Mouse (Mus musculus): Measurements from ENCODE around the gene Phactr2. TPM values are rescaled to one million over a fixed set of nuclear protein-coding genes. Genes with fewer than 3 reads are reported as not detected.

The Phactr2 gene
- polyA plus RNA-seq, 1 experiment from 2014 or later = 6.7 TPM

DNA sequence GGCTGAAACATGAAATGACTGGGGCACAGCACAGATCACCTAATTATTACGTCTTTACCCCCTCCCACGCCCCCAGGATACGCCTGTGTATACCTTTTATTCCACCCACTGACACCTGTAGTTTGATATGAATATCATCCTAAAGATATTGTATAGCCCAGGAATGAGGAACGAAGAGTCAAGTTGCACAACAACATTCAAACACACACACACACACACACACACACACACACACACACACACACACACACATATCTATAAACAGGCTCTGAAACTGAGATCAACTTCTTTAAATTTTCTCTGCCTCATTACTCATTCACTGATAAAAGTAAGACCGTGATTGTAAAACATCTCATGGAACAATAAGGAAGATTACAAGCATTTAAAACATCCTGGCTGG, 197.9 kb downstream of the Phactr2 start:
- 83% methylated on average over 5 of the region's 5 CpGs for WGBS
- no peak overlapping the region for H3K9ac ChIP-seq (ENCODE audit: low read depth, low read length)
- no peak overlapping the region for H3K4me2 ChIP-seq (ENCODE audit: low read length)
- no peaks in the 10 kb centered on the region for H3K9me3 ChIP-seq (ENCODE audit: control insufficient read depth, low read length)
- H3K4me1 ChIP-seq (ENCODE audit: control insufficient read depth, insufficient read depth, low read depth, low read length) = no peaks in the 10 kb centered on the region
- H3K27ac ChIP-seq (ENCODE audit: low read depth, low read length) = no peak overlapping the region
- ATAC-seq = no peak
- H3K27me3 ChIP-seq (replicated peaks; ENCODE audit: control insufficient read depth, insufficient read depth, low read length) = no peaks in the 10 kb centered on the region
- H3K36me3 ChIP-seq (ENCODE audit: control insufficient read depth, insufficient read depth, low read length) = no peaks in the 10 kb centered on the region
- H3K4me3 ChIP-seq (ENCODE audit: low read length) = no peak overlapping the region

GRCm38 (mm10) chr10:13275152-13275551, 199.1 kb downstream of the Phactr2 start:
- Histone ChIP-seq H3K27me3 (replicated peaks; ENCODE audit: control insufficient read depth, insufficient read depth, low read length) (no peaks in the 10 kb centered on the region), H3K9me3 (ENCODE audit: control insufficient read depth, low read length) (no peaks in the 10 kb centered on the region), H3K4me1 (ENCODE audit: control insufficient read depth, insufficient read depth, low read depth, low read length) (no peaks in the 10 kb centered on the region), H3K4me3 (ENCODE audit: low read length) (no peak overlapping the region), H3K27ac (ENCODE audit: low read depth, low read length) (no peak overlapping the region), H3K36me3 (ENCODE audit: control insufficient read depth, insufficient read depth, low read length) (no peaks in the 10 kb centered on the region), H3K9ac (ENCODE audit: low read depth, low read length) (no peak overlapping the region), H3K4me2 (ENCODE audit: low read length) (no peak overlapping the region)
- no peak for ATAC-seq
- WGBS = 91% methylated on average over 6 of the region's 6 CpGs

DNA sequence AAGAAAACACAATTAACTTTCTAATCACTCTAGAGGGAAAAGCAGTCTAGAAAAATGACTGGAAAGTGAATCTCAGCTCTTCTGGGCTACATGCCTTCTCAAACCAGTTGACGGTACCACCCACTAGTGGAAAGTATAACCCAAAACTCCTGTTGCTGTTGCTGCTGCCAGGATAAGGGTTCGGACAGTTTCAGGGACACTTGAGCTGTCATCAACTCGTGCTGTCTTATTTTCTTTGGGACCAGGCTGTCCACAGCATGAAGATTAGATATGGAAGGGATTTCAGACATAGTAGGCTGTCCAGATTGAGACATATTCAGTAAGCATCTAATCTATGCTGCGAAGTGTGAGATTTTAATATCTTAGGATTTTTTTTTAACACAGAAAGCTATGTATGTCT, 199.5 kb downstream of the Phactr2 start:
- WGBS = 90% methylated on average over 4 of the region's 4 CpGs
- Histone ChIP-seq H3K27me3 (replicated peaks; ENCODE audit: control insufficient read depth, insufficient read depth, low read length) (no peaks in the 10 kb centered on the region), H3K4me3 (ENCODE audit: low read length) (no peak overlapping the region), H3K9ac (ENCODE audit: low read depth, low read length) (no peak overlapping the region), H3K4me2 (ENCODE audit: low read length) (no peak overlapping the region), H3K4me1 (ENCODE audit: control insufficient read depth, insufficient read depth, low read depth, low read length) (no peaks in the 10 kb centered on the region), H3K27ac (ENCODE audit: low read depth, low read length) (no peak overlapping the region), H3K9me3 (ENCODE audit: control insufficient read depth, low read length) (no peaks in the 10 kb centered on the region), H3K36me3 (ENCODE audit: control insufficient read depth, insufficient read depth, low read length) (no peaks in the 10 kb centered on the region)
- no peak for ATAC-seq

GRCm38 (mm10) chr10:13273756-13274155, 200.5 kb downstream of the Phactr2 start:
- Histone ChIP-seq H3K36me3 (ENCODE audit: control insufficient read depth, insufficient read depth, low read length) (no peaks in the 10 kb centered on the region), H3K9me3 (ENCODE audit: control insufficient read depth, low read length) (no peaks in the 10 kb centered on the region), H3K4me2 (ENCODE audit: low read length) (no peak overlapping the region), H3K4me1 (ENCODE audit: control insufficient read depth, insufficient read depth, low read depth, low read length) (no peaks in the 10 kb centered on the region), H3K4me3 (ENCODE audit: low read length) (no peak overlapping the region), H3K9ac (ENCODE audit: low read depth, low read length) (no peak overlapping the region), H3K27ac (ENCODE audit: low read depth, low read length) (no peak overlapping the region), H3K27me3 (replicated peaks; ENCODE audit: control insufficient read depth, insufficient read depth, low read length) (no peaks in the 10 kb centered on the region)
- 83% methylated on average over 1 of the region's 1 CpGs for WGBS
- no peak for ATAC-seq

DNA sequence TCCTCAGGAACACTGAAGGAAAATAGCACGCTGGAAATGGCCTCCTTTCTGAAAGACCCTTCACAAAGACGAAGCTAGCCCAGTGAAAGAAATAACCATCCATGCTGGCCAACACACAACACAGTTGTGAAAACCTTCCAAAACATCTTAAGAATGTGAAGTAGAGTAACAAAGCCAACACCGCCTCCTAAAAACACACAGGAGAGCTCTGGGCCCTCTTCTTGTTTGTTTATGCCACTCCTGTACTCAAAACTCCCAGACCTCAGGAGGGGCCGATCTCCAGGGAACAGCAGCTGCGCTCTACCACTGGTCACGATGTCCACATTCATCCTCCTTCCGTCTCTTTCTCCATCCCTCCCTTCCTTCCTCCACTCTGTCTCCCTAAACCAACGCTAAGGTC, 202.5 kb downstream of the Phactr2 start:
- WGBS = 92% methylated on average over 8 of the region's 8 CpGs
- no peak overlapping the region for H3K9ac ChIP-seq (ENCODE audit: low read depth, low read length)
- no peaks in the 10 kb centered on the region for H3K4me1 ChIP-seq (ENCODE audit: control insufficient read depth, insufficient read depth, low read depth, low read length)
- no peak for ATAC-seq
- no peak overlapping the region for H3K4me2 ChIP-seq (ENCODE audit: low read length)
- H3K4me3 ChIP-seq (ENCODE audit: low read length) = no peak overlapping the region
- H3K27me3 ChIP-seq (replicated peaks; ENCODE audit: control insufficient read depth, insufficient read depth, low read length) = no peaks in the 10 kb centered on the region
- no peak overlapping the region for H3K27ac ChIP-seq (ENCODE audit: low read depth, low read length)
- no peaks in the 10 kb centered on the region for H3K9me3 ChIP-seq (ENCODE audit: control insufficient read depth, low read length)
- H3K36me3 ChIP-seq (ENCODE audit: control insufficient read depth, insufficient read depth, low read length) = no peaks in the 10 kb centered on the region

DNA sequence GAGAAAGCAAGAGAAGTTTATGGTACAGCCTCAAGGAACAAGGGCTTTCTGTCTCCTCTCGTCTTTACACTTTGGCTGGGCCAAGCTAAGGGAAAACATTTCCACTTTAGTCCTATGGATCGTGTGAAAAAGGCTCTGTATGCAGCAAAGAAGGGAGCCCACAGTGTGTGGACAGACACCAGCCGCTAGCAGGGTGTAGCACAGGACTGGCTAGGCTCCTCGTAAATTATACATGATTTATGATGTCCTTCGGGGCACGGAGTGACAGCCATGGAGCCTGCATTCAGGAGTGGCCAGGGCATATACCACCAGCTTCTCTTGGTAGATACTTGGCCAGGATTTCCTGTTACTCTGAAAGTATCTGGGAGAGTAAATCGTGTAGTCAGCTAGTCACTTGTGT, 203.1 kb downstream of the Phactr2 start:
- H3K4me2 ChIP-seq (ENCODE audit: low read length) = no peak overlapping the region
- H3K27ac ChIP-seq (ENCODE audit: low read depth, low read length) = no peak overlapping the region
- H3K27me3 ChIP-seq (replicated peaks; ENCODE audit: control insufficient read depth, insufficient read depth, low read length) = no peaks in the 10 kb centered on the region
- no peaks in the 10 kb centered on the region for H3K36me3 ChIP-seq (ENCODE audit: control insufficient read depth, insufficient read depth, low read length)
- no peak for ATAC-seq
- WGBS = 78% methylated on average over 7 of the region's 7 CpGs
- no peaks in the 10 kb centered on the region for H3K9me3 ChIP-seq (ENCODE audit: control insufficient read depth, low read length)
- H3K9ac ChIP-seq (ENCODE audit: low read depth, low read length) = no peak overlapping the region
- no peak overlapping the region for H3K4me3 ChIP-seq (ENCODE audit: low read length)
- H3K4me1 ChIP-seq (ENCODE audit: control insufficient read depth, insufficient read depth, low read depth, low read length) = no peaks in the 10 kb centered on the region

DNA sequence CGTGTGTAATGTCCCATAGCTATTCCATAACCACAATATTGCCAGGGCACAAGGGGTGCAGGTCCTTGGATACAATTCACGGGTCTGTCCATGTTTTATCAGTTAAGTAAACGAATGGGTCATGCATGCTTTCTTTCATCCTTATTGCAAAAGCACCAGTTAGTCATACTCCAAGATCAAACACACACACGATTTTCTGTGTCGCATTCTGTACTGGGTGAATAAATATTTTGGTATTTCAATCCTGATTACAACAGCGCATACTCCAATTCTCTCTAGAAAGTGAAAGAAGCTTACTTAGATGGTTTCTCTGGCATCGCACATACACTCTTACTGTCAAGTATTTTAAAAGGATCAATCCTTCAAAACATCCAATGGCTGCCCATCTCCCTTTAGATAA, 203.9 kb downstream of the Phactr2 start:
- H3K36me3 ChIP-seq (ENCODE audit: control insufficient read depth, insufficient read depth, low read length) = no peaks in the 10 kb centered on the region
- no peaks in the 10 kb centered on the region for H3K9me3 ChIP-seq (ENCODE audit: control insufficient read depth, low read length)
- H3K4me1 ChIP-seq (ENCODE audit: control insufficient read depth, insufficient read depth, low read depth, low read length) = no peaks in the 10 kb centered on the region
- H3K9ac ChIP-seq (ENCODE audit: low read depth, low read length) = no peak overlapping the region
- no peak overlapping the region for H3K4me2 ChIP-seq (ENCODE audit: low read length)
- no peaks in the 10 kb centered on the region for H3K27me3 ChIP-seq (replicated peaks; ENCODE audit: control insufficient read depth, insufficient read depth, low read length)
- no peak for ATAC-seq
- 95% methylated on average over 7 of the region's 7 CpGs for WGBS
- no peak overlapping the region for H3K4me3 ChIP-seq (ENCODE audit: low read length)
- H3K27ac ChIP-seq (ENCODE audit: low read depth, low read length) = no peak overlapping the region

DNA sequence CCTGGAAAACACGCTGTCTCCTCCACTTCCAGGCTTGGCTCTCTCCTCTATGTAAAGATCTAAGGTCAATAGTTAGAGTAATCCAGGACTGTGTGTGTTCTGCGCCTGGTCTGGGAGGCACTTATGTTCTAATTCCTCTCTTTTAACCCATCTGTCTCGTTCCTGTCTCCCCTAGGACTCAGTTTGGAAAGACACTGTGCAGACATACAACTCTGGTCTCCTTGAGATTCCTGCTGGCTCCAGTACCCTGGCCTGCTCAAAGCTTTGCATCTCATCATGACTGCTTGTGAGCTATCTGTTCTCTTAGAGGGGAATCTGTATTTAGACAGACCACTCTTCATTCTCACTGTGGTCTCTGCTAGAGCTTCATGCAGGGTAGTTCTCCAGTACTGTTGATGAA, 215.0 kb downstream of the Phactr2 start:
- Histone ChIP-seq H3K4me3 (ENCODE audit: low read length) (no peak overlapping the region), H3K27me3 (replicated peaks; ENCODE audit: control insufficient read depth, insufficient read depth, low read length) (no peaks in the 10 kb centered on the region), H3K9ac (ENCODE audit: low read depth, low read length) (no peak overlapping the region), H3K4me2 (ENCODE audit: low read length) (no peak overlapping the region), H3K36me3 (ENCODE audit: control insufficient read depth, insufficient read depth, low read length) (no peaks in the 10 kb centered on the region), H3K4me1 (ENCODE audit: control insufficient read depth, insufficient read depth, low read depth, low read length) (no peaks in the 10 kb centered on the region), H3K9me3 (ENCODE audit: control insufficient read depth, low read length) (no peaks in the 10 kb centered on the region), H3K27ac (ENCODE audit: low read depth, low read length) (no peak overlapping the region)
- ATAC-seq = no peak
- WGBS = 90% methylated on average over 3 of the region's 3 CpGs

GRCm38 (mm10) chr10:13256196-13256595, 218.0 kb downstream of the Phactr2 start:
- no peaks in the 10 kb centered on the region for H3K36me3 ChIP-seq (ENCODE audit: control insufficient read depth, insufficient read depth, low read length)
- WGBS = 79% methylated on average over 7 of the region's 7 CpGs
- H3K4me1 ChIP-seq (ENCODE audit: control insufficient read depth, insufficient read depth, low read depth, low read length) = no peaks in the 10 kb centered on the region
- H3K4me3 ChIP-seq (ENCODE audit: low read length) = no peak overlapping the region
- no peak overlapping the region for H3K27ac ChIP-seq (ENCODE audit: low read depth, low read length)
- H3K27me3 ChIP-seq (replicated peaks; ENCODE audit: control insufficient read depth, insufficient read depth, low read length) = no peaks in the 10 kb centered on the region
- H3K4me2 ChIP-seq (ENCODE audit: low read length) = no peak overlapping the region
- ATAC-seq = no peak
- H3K9ac ChIP-seq (ENCODE audit: low read depth, low read length) = no peak overlapping the region
- H3K9me3 ChIP-seq (ENCODE audit: control insufficient read depth, low read length) = no peaks in the 10 kb centered on the region

DNA sequence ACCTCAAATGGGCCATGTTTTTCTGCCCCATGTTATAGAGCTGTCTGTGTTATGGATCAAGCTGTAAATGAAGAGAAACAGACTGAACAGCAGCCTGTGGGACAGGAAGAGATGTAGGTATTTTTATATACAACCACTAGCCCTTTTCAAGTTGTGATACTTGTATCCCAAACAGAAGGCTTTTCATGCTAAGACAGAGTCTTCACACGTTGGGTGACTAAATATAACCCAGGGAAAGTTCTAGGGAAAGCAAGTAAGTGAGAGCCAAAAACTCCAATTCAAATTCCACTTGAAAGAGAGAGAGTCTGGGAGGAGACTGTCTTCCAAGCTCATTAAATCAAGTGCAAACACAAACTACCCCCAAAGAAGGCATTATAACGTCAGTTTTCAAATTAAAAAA, 223.9 kb downstream of the Phactr2 start:
- Histone ChIP-seq H3K4me1 (ENCODE audit: control insufficient read depth, insufficient read depth, low read depth, low read length) (no peaks in the 10 kb centered on the region), H3K27ac (ENCODE audit: low read depth, low read length) (no peak overlapping the region), H3K9ac (ENCODE audit: low read depth, low read length) (no peak overlapping the region), H3K4me3 (ENCODE audit: low read length) (no peak overlapping the region), H3K4me2 (ENCODE audit: low read length) (no peak overlapping the region), H3K9me3 (ENCODE audit: control insufficient read depth, low read length) (no peaks in the 10 kb centered on the region), H3K36me3 (ENCODE audit: control insufficient read depth, insufficient read depth, low read length) (no peaks in the 10 kb centered on the region), H3K27me3 (replicated peaks; ENCODE audit: control insufficient read depth, insufficient read depth, low read length) (no peaks in the 10 kb centered on the region)
- 68% methylated on average over 2 of the region's 2 CpGs for WGBS
- no peak for ATAC-seq

Measured in hindbrain, embryonic 16.5 days (tissue).